Mouse (Mus musculus): ENCODE results near the gene Foxk1. TPM values are rescaled to one million over a fixed set of nuclear protein-coding genes. Genes with fewer than 3 reads are reported as not detected.

Gene Foxk1
- polyA plus RNA-seq, 1 experiment from 2014 or later: 3.1 TPM

GRCm38 (mm10) chr5:142370406-142371171 lies 30.7 kb upstream of the Foxk1 start:
- Histone ChIP-seq H3K4me1 (replicated peaks; ENCODE audit: control insufficient read depth, insufficient read depth, low read length) (peaks cover 19% of the 10 kb centered on the region), H3K4me3 (ENCODE audit: low read length) (no peak overlapping the region), H3K9ac (ENCODE audit: low read length) (no peak overlapping the region), H3K9me3 (ENCODE audit: control insufficient read depth, low read length) (no peaks in the 10 kb centered on the region), H3K4me2 (ENCODE audit: low read depth, low read length) (no peak overlapping the region), H3K27me3 (ENCODE audit: control insufficient read depth, insufficient read depth, low read depth, low read length) (no peaks in the 10 kb centered on the region), H3K36me3 (ENCODE audit: control insufficient read depth, insufficient read depth, low read length) (no peaks in the 10 kb centered on the region), H3K27ac (ENCODE audit: low read length) (no peak overlapping the region; the same call in 1 of the 2 replicates)
- ATAC-seq (ENCODE audit: low read depth): no peak
- WGBS: 93% methylated on average over 4 of the region's 4 CpGs

GRCm38 (mm10) chr5:142371172-142372155 lies 29.8 kb upstream of the Foxk1 start:
- Histone ChIP-seq H3K36me3 (ENCODE audit: control insufficient read depth, insufficient read depth, low read length) (no peaks in the 10 kb centered on the region), H3K9me3 (ENCODE audit: control insufficient read depth, low read length) (no peaks in the 10 kb centered on the region)

GRCm38 (mm10) chr5:142372207-142372606 lies 29.1 kb upstream of the Foxk1 start:
- ATAC-seq (ENCODE audit: low read depth): no peak
- H3K4me1 ChIP-seq (replicated peaks; ENCODE audit: control insufficient read depth, insufficient read depth, low read length): peaks cover 15% of the 10 kb centered on the region
- no peak overlapping the region for H3K9ac ChIP-seq (ENCODE audit: low read length)
- no peak overlapping the region for H3K4me3 ChIP-seq (ENCODE audit: low read length)
- no peaks in the 10 kb centered on the region for H3K27me3 ChIP-seq (ENCODE audit: control insufficient read depth, insufficient read depth, low read depth, low read length)
- H3K27ac ChIP-seq (ENCODE audit: low read length): peak overlapping the region; percentile 56; the same call in 1 of the 2 replicates
- H3K9me3 ChIP-seq (ENCODE audit: control insufficient read depth, low read length): no peaks in the 10 kb centered on the region
- no peak overlapping the region for H3K4me2 ChIP-seq (ENCODE audit: low read depth, low read length)
- WGBS: 38% methylated on average over 6 of the region's 6 CpGs
- no peaks in the 10 kb centered on the region for H3K36me3 ChIP-seq (ENCODE audit: control insufficient read depth, insufficient read depth, low read length)

More at GRCm38 (mm10) chr5:142371172-142372155, 29.8 kb upstream of the Foxk1 start:
- peak overlapping the region; percentile 56 for H3K27ac ChIP-seq (ENCODE audit: low read length)
- peak overlapping the region; percentile 39 for H3K9ac ChIP-seq (ENCODE audit: low read length)
- no peak for ATAC-seq (ENCODE audit: low read depth)
- H3K4me1 ChIP-seq (replicated peaks; ENCODE audit: control insufficient read depth, insufficient read depth, low read length): peaks cover 19% of the 10 kb centered on the region
- no peak overlapping the region for H3K4me3 ChIP-seq (ENCODE audit: low read length)
- no peaks in the 10 kb centered on the region for H3K27me3 ChIP-seq (ENCODE audit: control insufficient read depth, insufficient read depth, low read depth, low read length)
- WGBS: 14% methylated on average over 24 of the region's 24 CpGs
- peak overlapping the region; percentile 30 for H3K4me2 ChIP-seq (ENCODE audit: low read depth, low read length)

- no peak for ATAC-seq (ENCODE audit: low read depth)
- no peak overlapping the region for H3K4me3 ChIP-seq (ENCODE audit: low read length)
- H3K9me3 ChIP-seq (ENCODE audit: control insufficient read depth, low read length): no peaks in the 10 kb centered on the region
- H3K9ac ChIP-seq (ENCODE audit: low read length): no peak overlapping the region
- peaks cover 8% of the 10 kb centered on the region; the same call in 1 of the 2 replicates for H3K4me1 ChIP-seq (replicated peaks; ENCODE audit: control insufficient read depth, insufficient read depth, low read length)
- no peaks in the 10 kb centered on the region for H3K27me3 ChIP-seq (ENCODE audit: control insufficient read depth, insufficient read depth, low read depth, low read length)
- H3K27ac ChIP-seq (ENCODE audit: low read length): no peak overlapping the region
- 76% methylated on average over 9 of the region's 9 CpGs for WGBS
- no peak overlapping the region for H3K4me2 ChIP-seq (ENCODE audit: low read depth, low read length)
- no peaks in the 10 kb centered on the region for H3K36me3 ChIP-seq (ENCODE audit: control insufficient read depth, insufficient read depth, low read length)
Measured at GRCm38 (mm10) chr5:142374343-142374742, 27.0 kb upstream of the Foxk1 start.

- no peaks in the 10 kb centered on the region for H3K36me3 ChIP-seq (ENCODE audit: control insufficient read depth, insufficient read depth, low read length)
- WGBS: 94% methylated on average over 5 of the region's 5 CpGs
- H3K9me3 ChIP-seq (ENCODE audit: control insufficient read depth, low read length): no peaks in the 10 kb centered on the region
- H3K4me2 ChIP-seq (ENCODE audit: low read depth, low read length): no peak overlapping the region
- peaks cover 8% of the 10 kb centered on the region; the same call in 1 of the 2 replicates for H3K4me1 ChIP-seq (replicated peaks; ENCODE audit: control insufficient read depth, insufficient read depth, low read length)
- no peaks in the 10 kb centered on the region for H3K27me3 ChIP-seq (ENCODE audit: control insufficient read depth, insufficient read depth, low read depth, low read length)
- H3K4me3 ChIP-seq (ENCODE audit: low read length): no peak overlapping the region
- ATAC-seq (ENCODE audit: low read depth): no peak
- H3K9ac ChIP-seq (ENCODE audit: low read length): no peak overlapping the region
- no peak overlapping the region for H3K27ac ChIP-seq (ENCODE audit: low read length)
Measured at GRCm38 (mm10) chr5:142375641-142376040, 25.7 kb upstream of the Foxk1 start.

GRCm38 (mm10) chr5:142376071-142376470 lies 25.2 kb upstream of the Foxk1 start:
- Histone ChIP-seq H3K36me3 (ENCODE audit: control insufficient read depth, insufficient read depth, low read length) (no peaks in the 10 kb centered on the region), H3K9ac (ENCODE audit: low read length) (no peak overlapping the region), H3K9me3 (ENCODE audit: control insufficient read depth, low read length) (no peaks in the 10 kb centered on the region), H3K4me1 (replicated peaks; ENCODE audit: control insufficient read depth, insufficient read depth, low read length) (peaks cover 8% of the 10 kb centered on the region; the same call in 1 of the 2 replicates), H3K4me3 (ENCODE audit: low read length) (no peak overlapping the region), H3K27me3 (ENCODE audit: control insufficient read depth, insufficient read depth, low read depth, low read length) (no peaks in the 10 kb centered on the region), H3K27ac (ENCODE audit: low read length) (no peak overlapping the region), H3K4me2 (ENCODE audit: low read depth, low read length) (no peak overlapping the region)
- ATAC-seq (ENCODE audit: low read depth): no peak
- WGBS: 83% methylated on average over 6 of the region's 6 CpGs

- Histone ChIP-seq H3K9ac (ENCODE audit: low read length) (no peak overlapping the region), H3K4me2 (ENCODE audit: low read depth, low read length) (no peak overlapping the region), H3K9me3 (ENCODE audit: control insufficient read depth, low read length) (no peaks in the 10 kb centered on the region), H3K4me1 (replicated peaks; ENCODE audit: control insufficient read depth, insufficient read depth, low read length) (no peaks in the 10 kb centered on the region), H3K36me3 (ENCODE audit: control insufficient read depth, insufficient read depth, low read length) (no peaks in the 10 kb centered on the region), H3K4me3 (ENCODE audit: low read length) (no peak overlapping the region), H3K27me3 (ENCODE audit: control insufficient read depth, insufficient read depth, low read depth, low read length) (no peaks in the 10 kb centered on the region), H3K27ac (ENCODE audit: low read length) (no peak overlapping the region)
- ATAC-seq (ENCODE audit: low read depth): no peak
- WGBS: 53% methylated on average over 2 of the region's 2 CpGs
Measured at GRCm38 (mm10) chr5:142378068-142378467, 23.2 kb upstream of the Foxk1 start.

- Histone ChIP-seq H3K36me3 (ENCODE audit: control insufficient read depth, insufficient read depth, low read length) (no peaks in the 10 kb centered on the region), H3K4me2 (ENCODE audit: low read depth, low read length) (no peak overlapping the region), H3K9ac (ENCODE audit: low read length) (no peak overlapping the region), H3K4me3 (ENCODE audit: low read length) (no peak overlapping the region), H3K27me3 (ENCODE audit: control insufficient read depth, insufficient read depth, low read depth, low read length) (no peaks in the 10 kb centered on the region), H3K27ac (ENCODE audit: low read length) (no peak overlapping the region), H3K9me3 (ENCODE audit: control insufficient read depth, low read length) (no peaks in the 10 kb centered on the region), H3K4me1 (replicated peaks; ENCODE audit: control insufficient read depth, insufficient read depth, low read length) (peaks cover 7% of the 10 kb centered on the region; the same call in 1 of the 2 replicates)
- peak; percentile 88 for ATAC-seq (ENCODE audit: low read depth)
- 24% methylated on average over 6 of the region's 6 CpGs for WGBS
Measured at GRCm38 (mm10) chr5:142380491-142380890, 20.8 kb upstream of the Foxk1 start.
